Mouse (Mus musculus): ENCODE data around the gene Zfp46.

DNA sequence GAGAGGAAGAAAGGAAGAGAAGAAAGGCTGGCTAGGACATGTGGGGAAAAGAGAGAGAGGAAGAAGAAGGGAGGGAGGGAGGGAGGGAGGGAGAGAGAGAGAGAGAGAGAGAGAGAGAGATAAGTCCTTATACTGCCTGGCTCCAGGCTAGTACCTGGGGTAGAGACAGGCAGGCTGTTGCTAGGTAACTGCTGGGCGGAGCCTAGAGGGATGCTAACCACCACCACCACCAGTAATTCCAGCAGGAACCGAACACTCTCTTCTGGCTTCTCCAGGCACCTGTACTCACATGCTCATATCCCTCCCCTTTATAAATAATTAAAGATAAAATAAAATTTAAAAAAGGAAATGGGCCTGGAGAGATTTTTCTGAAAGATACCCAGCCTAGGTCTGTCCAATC, 700 bp upstream of the Zfp46 start:
- TF ChIP-seq FLI1 (IDR thresholded peaks at IDR 0.05; ENCODE audit: low read length) (no peak), GATA1 (IDR thresholded peaks at IDR 0.05; ENCODE audit: borderline replicate concordance, low read length) (no peak)
